Mouse (Mus musculus) heart, postnatal 25 days (tissue): ENCODE results near the gene Esr1. TPM values are rescaled to one million over a fixed set of nuclear protein-coding genes. Genes with fewer than 3 reads are reported as not detected.
"Not testable (repeated sequence)": the region's sequence is repeated elsewhere in the genome, so short reads cannot be mapped to it uniquely, and the experiment has no call there.

Source experiments
- DNase-seq: peaks from one replicate; pipeline ENCODE4 v3.0.0; 2022; ENCODE audit warnings: low spot score
- intact Hi-C: fragments of 180-260 bp; cut with DNase I; formaldehyde crosslinking; loops from one replicate; pipeline ENCODE4 v1.15.1; 2025
- total RNA-seq, 2 experiments: library from RNA; stranded (reverse); gene quantifications; 2 replicates each; pipeline ENCODE4 v1.2.3; 2021

The Esr1 gene
- total RNA-seq, 2 experiments from 2014 or later = 0.67 to 0.99 TPM

DNA sequence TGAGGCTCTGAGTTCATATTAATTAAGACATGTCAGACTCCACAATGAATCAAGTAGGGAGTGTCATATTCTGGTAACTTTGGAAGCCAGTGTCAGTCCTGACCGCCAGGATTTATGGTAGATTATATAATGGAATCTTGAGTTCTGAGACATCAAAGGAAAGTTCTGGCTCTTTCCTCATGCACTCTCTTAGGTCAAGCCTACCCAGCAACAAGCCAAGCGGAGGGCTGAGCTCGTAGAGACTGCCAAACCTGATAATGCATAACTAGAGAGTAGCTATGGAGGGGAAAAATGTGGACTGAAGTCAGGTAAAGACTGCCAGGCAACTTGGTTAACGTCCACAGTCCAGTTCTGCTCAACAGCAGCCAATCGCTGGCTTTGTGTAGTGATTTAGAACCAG is 7.3 kb downstream of the Esr1 start:
- intact Hi-C loops = no loop called here

DNA sequence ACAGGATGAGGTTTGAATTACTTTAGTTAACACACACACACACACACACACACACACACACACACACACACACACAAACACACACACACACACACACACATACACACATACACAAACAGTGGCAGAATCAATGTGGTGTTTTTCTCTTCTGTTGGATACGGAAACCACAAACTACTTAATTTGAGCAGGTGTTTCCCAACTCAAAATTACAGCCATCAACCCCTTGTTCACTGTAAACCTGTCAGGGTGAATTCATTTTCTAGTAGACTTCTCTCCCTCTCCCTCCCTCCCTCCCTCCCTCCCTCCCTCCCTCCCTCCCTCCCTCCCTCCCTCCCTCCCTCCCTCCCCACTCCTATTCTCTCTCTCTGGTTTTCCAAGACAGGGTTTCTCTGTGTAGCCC is 8.0 kb downstream of the Esr1 start:
- intact Hi-C loops, DNase-seq: not testable (repeated sequence)

More for the DNA sequence above, 7.3 kb downstream of the Esr1 start:
- no peak for DNase-seq

DNA sequence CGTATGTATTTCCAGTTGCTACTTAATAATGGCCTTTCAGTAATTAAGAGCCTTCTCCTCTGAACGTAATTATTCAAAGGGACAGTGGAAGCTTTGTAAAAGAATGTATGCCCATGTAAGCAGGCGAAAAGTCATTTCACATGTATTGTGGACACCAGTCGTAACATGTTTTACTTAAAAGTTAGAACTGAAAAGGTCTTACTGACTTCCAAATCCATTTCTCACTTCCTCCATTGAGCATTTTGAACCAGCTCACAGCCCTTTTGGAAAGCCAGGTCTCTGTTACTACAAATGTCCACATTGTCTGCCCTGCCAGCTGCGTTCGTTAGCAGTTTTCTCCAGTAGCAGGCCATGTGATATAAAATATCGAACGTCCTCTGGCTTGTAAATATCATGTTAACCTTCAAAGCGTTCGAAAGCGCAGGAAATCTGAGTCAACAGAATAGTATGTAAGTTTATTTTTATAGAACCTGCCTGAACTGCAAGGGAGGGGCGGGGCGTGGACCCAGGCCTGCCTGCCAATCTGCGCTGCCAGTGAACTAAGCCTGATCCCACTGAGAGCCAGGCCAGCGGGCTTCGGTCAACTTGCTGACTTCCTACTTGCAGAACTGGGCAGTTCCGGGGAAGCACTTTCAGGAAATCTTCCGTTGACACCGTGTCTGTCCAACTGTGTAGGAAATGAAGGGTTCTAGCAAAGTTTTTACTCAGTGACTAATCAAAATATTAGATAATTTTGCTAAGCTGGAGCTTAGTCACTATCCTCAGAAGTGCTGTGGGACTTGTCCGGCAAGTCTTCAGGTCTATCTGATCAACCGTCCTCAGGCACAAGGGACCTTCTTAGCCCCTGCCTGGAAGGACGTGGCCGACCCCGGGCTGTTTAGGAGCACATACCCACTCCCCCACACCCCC is 9.5 kb downstream of the Esr1 start:
- DNase-seq = peak; percentile 31
- intact Hi-C loops = no loop called here

DNA sequence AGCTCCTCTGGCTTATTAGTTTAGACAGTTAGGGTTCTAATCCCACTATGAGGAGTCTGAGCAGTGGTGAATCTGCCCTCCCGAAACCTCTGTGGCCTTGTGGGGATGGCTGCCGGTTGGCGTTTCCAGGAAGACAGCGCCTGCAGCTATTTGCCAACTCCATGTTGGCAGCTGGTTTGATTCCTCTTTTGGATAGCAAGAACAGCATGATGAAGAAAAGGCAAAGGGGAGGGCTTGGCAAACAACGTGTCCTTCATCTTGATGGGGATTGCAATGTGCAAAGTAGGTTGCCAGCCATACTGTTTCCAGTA is 10.1 kb downstream of the Esr1 start:
- intact Hi-C loops = no loop called here
- DNase-seq = no peak

DNA sequence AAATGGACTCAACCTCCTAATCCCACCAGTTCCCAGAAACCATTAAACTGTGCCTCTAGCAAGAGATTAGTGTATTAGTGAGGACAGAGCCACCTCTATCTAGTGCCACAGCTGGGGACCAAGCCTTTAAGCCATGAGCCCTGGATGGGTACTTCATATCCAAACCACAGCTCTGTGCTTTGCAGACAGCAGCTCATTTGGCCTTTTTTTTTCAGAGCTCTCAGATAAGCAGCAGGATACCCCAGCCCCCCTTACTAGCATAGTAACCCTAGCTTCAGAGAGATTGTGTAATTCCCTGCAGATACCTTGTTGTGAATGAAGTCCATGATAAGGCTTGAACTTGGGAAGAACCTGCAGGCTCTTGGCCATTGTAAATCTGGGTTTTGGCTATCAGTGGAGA is 11.9 kb downstream of the Esr1 start:
- intact Hi-C loops = no loop called here

DNA sequence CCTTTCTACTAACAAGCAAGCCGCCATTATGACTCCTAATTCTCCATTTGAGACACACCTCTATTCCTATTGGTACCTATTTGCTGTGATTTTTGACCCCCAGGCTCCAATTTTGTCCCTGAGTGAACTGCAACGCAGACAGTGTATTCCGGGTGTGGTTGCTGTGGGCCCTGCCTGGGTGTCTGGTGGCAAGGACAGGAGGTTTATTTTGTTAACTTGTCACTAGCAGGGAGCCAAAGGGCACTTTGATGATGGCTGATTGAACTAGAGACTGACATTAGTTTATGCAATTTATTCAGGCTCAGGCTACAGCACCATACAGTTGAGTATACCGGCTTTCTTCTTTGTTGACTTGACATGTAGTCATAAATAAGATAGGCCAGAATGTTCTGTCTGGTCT is 13.2 kb downstream of the Esr1 start:
- intact Hi-C loops = no loop called here
- no peak for DNase-seq

More for the DNA sequence above, 11.9 kb downstream of the Esr1 start:
- DNase-seq = no peak

DNA sequence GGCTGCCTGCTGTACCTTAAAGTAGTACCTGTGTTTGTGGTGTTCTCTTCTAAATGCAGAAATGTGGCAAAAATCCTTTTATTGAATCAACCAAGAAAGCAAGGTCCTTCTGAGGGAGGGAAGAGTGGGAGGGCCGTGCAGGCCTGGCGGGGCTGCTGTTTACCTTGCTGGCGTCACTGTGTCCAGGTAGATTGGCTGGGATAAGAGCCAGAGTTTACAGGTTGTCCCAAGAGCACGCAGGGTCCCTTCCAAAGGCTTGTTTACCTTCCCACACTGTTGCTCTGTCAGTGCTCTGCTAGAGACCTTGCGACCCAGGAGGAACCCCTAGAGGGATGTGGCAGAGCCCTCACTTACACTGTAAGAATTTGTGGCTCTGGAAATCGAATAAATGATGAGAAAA is 13.9 kb downstream of the Esr1 start:
- intact Hi-C loops = no loop called here
- no peak for DNase-seq

DNA sequence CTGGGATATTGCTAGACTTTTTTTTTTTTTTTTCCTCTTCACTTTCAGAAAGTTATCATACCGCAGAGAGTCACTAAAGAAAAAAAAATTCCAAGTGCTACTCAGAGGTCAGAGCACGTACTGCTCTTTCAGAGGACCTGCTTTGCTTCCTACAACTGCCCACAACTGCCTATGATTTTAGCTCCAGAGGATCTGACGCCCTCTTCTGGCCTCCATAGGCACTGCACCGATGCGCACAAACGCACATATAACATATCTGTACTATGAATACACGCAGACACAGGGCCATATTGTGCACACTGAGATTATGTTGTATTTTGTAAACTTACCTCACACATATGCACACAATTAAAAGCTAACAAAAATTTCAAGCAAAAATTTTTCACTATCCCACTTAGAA is 15.0 kb downstream of the Esr1 start:
- intact Hi-C loops = no loop called here
- DNase-seq = no peak

DNA sequence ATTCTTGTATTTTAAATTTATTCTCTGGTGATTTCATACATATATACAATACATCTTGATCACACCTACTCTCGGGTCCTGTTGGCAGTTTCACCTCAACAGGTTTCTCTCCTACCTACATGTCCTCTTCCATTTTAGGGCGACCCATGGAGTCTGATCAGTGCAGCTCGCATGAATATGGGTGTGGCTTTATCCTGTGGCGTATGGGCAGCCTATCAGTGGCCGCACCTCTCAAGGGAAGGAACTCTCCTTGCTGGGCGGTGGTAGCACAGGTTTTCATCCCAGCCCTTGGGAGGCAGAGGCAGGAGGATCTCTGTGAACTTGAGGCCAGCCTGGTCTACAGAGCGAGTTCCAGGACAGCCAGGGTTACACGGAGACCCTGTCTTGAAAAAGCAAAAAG is 15.6 kb downstream of the Esr1 start:
- no peak for DNase-seq
- intact Hi-C loops = no loop called here

DNA sequence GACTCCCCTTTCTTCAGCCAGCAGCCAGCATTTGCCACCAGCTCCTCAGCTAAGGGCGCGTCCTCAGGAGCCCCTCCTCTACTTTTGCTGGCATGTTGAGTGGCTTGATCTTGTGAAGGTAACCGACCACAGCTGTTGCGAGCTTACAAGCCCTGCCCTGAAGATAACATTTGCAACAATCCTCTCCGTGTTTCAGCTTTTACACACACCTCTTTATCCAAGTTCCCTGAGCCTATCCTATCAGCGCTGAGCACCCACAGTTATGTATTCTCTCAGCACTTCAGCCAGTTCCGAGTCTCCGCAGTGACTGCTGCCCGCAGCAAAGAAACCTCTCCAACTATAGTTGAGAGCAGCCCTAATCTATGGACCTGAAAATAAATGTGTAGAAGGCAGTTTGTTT is 16.0 kb downstream of the Esr1 start:
- no peak for DNase-seq
- intact Hi-C loops = no loop called here

DNA sequence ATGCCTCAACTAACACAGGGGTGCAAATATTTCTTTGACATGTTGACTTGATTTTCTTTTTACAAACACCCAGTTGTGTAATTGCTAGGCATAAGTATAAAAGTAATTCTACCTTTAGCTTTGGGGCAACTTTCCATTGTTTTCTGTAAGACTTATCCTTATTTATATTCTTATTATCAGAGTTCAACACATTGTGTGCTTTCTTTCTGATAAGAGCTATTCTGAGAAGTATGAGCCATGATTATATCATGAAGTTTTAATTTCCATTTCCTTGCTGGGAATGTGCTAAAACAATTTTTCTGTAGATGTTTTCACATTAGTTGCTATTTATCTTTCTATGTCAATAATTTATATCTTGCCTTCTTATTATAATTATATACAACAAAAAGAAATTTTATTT is 17.9 kb downstream of the Esr1 start:
- DNase-seq = no peak
- intact Hi-C loops = no loop called here

DNA sequence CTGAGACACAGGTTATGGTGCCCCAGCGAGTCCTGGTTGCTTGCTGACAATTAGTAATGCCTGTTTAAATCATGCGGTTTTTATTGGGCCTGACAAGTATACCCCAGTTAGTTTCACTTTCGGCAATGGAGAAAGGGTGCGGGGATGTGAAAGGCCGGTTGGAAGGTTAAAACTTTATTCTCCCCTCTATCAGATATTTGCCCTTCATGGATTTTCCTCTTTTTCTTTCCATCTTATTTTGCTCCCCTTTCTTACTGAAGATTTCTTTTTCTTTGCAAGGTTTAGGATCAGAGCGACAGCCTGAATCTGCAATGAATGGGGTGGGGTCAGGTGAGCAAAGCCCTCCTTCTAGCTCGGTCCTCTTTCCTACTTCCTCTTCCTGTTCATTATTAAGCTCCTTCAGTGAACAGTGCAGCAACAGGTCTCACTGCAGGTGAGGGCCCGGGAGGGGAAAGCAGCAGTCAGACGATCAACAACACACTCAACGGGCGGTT is 20.9 kb downstream of the Esr1 start:
- intact Hi-C loops = no loop called here
- DNase-seq = no peak

DNA sequence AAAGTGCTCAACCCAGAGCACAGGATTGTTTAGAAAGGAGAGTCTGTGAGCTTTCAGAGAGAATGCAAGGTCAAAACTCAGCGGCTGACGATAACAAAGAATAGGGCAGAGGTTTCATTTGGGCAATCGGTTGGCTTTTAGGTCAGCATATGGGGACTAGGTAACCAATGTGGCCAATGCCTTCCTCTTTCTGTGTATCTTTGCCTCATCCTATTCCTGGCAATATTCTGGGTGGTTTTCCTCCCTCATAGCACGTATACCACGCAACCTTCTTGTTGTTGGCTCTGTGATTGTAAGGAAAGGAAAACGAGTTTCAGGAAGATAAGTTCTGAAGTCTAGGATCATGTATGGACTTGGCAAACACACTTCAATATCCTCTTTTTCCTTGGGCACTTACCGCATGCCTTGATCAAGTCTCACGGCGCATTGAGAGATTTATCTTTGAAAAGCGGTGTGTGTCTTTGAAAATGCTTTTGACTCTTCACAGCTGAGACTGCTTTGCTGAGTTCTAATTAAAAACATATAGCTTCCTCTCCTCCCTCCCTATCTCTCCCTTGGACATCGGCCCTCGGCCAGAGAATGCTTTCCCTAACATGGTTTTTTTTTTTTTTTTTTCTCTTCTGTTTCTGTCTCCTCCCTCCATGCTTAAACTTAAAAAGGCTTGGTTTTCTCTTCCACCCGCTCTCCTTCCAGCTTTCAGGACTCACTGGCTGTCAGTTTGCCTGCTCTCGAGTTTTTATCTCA is 22.1 kb downstream of the Esr1 start:
- intact Hi-C loops = no loop called here
- no peak for DNase-seq

DNA sequence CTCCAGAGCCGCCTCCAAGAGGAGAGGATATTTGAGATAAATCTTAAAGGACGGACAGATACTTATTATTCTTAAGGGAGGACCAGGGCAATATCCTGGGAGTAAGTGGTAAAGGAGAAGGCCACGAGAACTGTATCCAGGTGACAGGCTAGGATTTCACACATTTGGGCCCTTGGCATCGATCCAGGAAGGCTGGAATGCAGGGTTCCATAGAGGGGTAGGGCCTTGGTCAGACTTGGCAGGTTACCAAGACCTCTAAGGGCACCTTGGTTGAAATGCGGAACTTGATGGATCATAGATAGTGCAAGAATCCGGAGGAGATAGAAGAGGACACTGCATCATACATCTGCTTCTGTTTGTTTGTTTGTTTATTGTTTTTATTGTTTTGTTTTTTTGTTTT is 24.3 kb downstream of the Esr1 start:
- intact Hi-C loops = no loop called here
- no peak for DNase-seq

DNA sequence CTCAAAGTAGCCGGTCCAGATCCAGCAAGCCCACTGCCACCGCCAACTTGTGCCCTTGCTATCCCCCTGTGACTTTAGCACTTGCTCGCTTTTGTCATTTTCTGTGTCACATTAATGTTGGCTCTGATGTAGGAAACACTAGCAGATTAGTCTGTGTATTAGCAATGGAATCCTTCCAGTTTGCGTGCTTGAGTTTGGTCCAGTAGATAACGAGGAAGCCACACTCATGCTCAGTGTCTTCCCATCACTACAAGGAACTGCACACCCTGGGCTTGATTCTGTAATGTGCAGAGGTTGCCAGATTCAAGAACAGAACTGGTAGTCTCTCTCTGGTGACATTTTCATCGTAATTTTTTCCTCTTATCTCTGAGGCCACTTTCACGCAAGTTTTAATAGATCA is 34.7 kb downstream of the Esr1 start:
- intact Hi-C loops = no loop called here

DNA sequence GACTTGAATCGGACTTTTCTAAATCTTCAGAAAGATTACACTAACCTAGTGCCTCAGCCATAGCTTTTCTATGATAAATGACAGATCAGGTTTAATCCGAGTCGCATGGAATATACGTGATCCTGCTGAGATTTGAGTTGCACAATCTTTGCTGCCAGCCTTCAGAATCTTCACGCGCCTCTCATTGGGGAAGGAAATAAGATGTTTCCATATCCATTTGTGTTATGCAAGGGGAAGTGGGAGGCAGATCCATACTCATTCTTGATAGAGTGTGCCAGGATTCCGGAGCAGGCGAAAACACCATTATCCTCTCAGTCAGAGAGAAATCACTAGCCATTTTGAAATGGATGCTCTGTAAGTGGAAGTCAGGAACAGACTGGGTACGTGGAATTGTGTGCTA is 35.5 kb downstream of the Esr1 start:
- intact Hi-C loops = no loop called here
- DNase-seq = no peak

More for the DNA sequence above, 34.7 kb downstream of the Esr1 start:
- DNase-seq = no peak

DNA sequence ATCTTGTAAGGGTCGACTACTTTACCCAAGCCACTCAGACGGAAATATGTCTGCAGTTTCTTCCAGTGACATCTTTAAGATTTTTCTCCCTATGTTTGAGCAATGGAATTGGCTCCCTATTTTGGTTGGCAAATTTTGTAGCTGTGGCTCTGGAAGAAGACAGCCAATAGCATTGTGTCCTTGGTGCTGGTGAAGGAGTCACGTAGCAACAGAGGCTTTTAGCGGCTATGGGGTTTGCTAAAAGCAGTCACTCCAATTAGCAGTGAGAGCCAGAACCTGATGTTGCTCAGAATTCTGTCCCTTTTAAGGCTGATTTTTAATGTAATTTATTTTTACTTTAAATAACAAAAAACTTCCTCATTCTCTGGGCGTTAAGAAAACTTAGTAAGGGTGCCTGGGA is 54.0 kb downstream of the Esr1 start:
- intact Hi-C loops = no loop called here
- no peak for DNase-seq

DNA sequence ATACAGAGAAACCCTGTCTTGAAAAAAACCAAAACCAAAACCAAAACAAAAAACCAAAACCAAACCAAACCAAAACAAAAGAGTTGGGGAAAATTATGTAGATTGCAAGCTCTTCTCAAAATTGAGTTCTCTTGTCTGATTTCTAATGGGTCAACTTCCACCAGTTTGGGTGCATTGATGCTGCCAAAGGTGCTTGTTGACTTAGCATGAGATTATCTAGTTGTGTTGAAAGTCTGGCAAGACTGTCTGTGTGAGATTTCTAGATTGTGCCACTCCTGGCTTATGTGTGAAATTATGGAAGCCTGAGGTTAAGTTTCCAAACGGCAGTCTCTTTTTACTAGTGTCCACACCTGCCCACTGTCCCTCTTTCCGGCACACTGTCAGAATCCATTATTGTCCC is 55.6 kb downstream of the Esr1 start:
- intact Hi-C loops = no loop called here
- no peak for DNase-seq

DNA sequence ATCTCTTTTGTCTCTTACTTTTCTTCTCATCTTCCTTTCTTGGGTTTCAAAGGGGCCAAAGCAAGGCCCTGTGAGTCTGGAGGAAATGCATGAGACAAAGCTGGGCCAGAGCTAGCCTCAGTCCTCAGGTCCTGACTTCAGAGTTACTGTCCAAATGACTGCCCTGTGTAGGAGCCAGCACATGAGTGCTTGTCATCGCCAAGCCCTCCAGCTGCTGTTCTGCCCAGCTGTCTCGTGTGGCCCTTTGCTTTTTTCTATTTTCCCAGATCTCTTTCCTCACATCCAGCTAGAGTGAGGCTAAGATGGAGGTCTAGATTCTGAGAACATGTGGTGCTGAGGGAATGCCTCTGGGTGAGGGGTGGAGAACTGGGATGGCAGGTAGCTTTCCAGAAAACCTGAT is 58.7 kb downstream of the Esr1 start:
- intact Hi-C loops = no loop called here
- no peak for DNase-seq

DNA sequence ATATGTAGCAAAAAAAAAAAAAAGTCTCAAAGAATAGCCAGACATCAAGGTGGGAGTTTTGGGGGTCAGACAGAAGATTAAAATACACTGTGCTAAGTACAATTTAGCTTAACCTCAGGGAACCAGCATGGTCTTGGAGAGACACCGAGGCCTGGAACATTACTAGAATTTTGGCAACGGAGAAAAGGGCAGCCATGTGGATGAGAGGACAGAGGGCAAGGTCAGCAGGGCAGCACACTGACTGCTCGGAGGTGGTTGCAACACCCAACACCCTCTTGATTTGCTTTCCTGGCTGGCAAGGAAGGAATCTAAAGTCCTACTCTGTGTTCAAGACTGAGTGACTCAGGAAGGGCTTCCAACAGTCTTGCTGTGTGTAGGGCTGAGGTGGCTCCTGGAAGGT is 60.5 kb downstream of the Esr1 start:
- intact Hi-C loops = no loop called here
- DNase-seq = no peak

DNA sequence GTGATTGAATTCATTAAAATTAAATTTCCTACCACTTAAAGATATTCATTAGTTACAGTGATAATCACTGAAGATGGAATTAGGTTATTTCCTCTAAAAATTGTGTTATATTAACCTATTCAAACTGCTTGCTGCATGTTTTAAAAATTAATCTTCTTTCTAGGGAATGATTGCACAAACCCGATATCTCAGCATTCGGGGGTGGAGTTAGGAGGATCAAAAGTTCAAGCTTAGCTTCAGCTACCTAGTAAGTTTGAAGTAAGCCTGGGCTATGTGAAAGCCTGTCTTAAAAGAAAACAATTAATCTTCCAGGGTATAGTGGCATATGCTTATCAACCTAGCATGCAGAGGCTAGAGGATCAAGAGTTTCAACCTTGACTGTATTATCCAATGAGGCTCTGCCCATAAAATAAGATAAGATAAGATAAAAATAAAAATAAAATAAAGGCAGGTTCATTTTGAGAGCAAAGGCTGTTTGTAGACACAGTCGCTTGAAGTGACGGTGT is 62.0 kb downstream of the Esr1 start:
- no peak for DNase-seq
- intact Hi-C loops = no loop called here
